Mouse (Mus musculus): Measurements from ENCODE around the gene Pax4. TPM values are rescaled to one million over a fixed set of nuclear protein-coding genes. Genes with fewer than 3 reads are reported as not detected.

Pax4 gene
- not detected for total RNA-seq (2021)

DNA sequence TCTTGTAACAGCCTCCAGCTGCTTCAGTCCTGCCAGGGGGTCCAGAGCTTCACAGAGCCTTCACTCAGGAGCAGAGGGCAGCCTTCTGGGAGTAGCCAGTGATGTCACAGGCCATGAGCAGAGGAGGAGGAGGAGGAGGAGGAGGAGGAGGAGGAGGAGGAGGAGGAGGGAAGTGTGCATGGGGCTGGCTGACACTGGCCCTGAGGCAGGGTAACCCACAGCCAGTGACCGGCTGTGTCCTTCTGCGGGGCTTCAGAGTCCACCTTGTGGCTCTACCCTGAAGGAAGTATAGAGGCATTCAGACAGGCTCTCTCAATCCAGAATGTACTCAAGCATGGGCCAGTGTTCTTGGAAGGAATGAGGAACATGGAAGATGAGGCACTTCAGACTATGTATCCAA lies at the start of gene Pax4:
TSS of gene Pax4 (minus strand) at position 101 of the 400 bp plus-strand sequence.
- DNase-seq (ENCODE audit: extremely low spot score in 1 of 2, low spot score in 1 of 2) = no peak

DNA sequence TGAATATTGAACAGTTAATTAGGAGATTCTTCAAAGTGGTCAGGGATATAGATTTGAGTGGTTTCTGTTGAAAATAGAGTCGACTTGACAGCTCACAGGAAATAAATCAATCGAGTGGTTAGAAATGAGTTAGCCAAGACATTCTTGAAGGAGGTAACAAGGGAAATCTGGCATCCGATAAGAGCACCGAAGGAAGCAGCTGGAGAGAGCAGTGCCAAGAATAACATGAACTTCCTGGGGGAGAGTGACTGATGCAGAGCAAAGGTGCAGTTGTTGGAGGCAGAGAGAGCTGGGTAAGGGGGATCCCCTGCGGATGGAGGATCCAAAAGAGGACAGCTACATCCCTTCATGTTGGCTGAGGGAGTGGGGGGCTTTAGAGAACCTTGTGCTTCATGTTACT lies 48.7 kb upstream of the Pax4 start:
- DNase-seq (ENCODE audit: extremely low spot score in 1 of 2, low spot score in 1 of 2) = no peak

DNA sequence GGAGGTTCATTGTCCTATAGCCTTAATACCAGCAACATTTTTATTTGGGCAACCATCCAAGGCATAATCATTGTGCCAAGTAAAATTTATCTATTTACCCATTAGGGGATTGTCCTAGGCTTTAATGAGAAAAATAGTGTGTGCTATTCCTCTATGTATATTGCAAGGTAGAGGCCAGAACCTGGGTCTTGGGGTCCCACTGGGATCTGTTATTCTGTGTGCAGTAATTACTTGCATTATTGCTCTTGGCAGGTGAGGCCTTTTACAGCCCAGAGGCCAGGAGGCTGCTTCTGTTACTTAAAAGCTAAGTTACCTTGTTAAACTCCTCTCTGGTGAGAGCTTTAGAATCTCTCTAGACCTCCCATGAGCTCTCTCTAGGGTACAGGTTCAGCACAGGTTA lies 42.0 kb upstream of the Pax4 start:
- DNase-seq (ENCODE audit: extremely low spot score in 1 of 2, low spot score in 1 of 2) = no peak

DNA sequence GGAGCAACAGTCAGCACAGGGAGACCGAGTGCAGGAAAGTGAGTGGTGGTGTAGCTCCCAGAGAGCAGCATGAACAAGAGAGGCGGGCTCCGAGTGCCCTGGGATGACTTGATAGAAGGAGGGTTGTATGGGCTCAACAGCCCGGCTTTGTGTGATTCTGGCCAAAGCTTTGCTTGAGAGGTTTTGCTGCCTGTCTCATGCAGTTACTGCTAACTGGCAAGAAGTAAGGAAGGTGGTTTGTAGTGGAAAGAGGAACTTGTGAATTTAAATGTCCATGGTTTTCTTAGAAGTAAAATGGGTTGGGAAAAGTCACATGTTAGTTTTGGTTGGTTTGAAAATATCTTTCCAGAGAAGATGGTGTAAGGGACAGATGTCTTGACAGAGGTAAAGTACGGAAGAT lies 41.5 kb upstream of the Pax4 start:
- DNase-seq (ENCODE audit: extremely low spot score in 1 of 2, low spot score in 1 of 2) = no peak

DNA sequence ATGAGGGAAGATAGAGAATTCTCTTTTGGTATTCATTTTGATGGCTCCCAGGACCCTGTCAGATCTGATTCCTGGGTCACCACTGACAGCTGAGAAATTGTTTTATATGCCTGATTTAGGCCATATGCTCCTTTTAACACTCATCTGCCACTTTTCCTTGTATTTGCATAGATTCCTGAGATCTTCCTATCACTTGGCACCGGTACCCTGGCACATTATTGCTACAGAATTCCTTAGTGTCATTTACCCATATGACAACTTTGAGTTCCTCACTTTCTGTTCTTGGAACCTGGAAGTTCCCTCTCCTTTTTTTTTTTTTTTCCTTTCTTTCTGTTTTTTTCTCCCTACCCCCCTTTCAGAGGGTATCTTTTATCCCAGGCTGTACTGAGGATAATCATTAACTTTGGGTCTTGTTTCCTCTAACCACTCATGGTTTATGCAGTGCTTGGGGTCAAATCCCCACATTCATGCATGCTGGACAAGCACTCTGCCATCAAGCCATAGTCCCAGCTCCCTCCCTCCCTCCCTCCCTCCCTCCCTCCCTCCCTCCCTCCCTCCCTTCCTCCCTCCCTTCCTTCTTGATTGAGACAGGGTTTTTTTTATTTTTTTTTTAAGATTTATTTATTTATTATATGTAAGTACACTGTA lies 39.2 kb upstream of the Pax4 start:
- DNase-seq (ENCODE audit: extremely low spot score in 1 of 2, low spot score in 1 of 2) = no peak

DNA sequence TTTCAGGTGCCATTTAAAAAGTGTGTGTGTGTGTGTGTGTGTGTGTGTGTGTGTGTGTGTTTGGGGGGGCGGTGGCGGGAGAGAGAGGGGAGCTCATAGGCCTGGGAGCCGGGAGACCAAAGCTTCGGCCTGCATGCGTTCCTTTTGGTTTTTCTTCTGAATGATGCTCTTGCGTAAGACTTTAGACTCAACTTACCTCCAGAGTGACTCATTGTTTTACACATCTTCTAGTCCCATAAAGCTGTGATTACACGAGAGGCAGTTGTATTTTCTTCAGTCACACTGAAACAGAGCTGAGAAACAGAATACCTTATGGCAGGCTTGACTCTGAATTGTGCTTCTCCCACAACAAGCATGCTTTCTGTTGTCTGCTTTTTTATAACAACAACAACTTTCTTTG lies 37.8 kb upstream of the Pax4 start:
- DNase-seq (ENCODE audit: extremely low spot score in 1 of 2, low spot score in 1 of 2) = no peak

DNA sequence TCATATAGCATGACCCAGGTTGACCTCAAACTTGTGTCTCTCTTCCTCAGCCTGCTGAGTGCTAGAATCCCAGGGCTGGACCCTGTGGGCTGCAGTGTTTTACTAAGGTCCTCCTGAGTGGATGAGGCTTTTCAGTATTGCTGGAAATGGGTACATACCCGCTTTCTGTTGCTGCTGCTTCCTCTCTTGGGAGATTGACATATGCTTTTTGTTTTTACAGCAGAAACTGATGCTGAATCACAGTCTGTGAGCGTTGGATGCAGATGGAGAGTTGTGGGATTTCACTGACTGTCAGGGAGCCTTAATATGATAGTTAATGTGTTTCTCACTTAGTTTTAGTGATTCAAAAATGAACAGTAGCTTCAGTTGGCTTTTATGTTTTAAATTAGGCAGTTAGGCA lies 37.3 kb upstream of the Pax4 start:
- peak in 1 of 2 experiments; percentile 14 for DNase-seq (ENCODE audit: extremely low spot score in 1 of 2, low spot score in 1 of 2)

DNA sequence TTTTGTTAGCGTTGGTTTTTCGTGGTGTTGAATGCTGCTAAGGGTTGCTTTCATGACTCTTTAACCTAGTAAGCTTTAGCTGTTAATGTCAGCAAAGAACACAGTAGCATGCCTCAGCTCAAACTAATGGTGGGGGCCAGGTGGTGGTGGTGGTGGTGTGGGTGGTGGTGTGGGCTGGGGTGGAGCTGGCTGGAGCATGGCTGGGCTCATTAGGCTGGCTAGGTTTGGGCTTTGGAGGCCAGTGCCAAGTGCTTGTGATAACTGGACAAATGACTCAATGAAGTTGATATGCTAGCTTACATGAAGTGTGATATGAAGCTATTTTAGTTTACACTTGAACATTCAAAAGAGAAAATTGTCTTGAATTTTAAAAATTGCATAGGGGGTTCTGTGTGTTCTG lies 36.9 kb upstream of the Pax4 start:
- no peak for DNase-seq (ENCODE audit: extremely low spot score in 1 of 2, low spot score in 1 of 2)

DNA sequence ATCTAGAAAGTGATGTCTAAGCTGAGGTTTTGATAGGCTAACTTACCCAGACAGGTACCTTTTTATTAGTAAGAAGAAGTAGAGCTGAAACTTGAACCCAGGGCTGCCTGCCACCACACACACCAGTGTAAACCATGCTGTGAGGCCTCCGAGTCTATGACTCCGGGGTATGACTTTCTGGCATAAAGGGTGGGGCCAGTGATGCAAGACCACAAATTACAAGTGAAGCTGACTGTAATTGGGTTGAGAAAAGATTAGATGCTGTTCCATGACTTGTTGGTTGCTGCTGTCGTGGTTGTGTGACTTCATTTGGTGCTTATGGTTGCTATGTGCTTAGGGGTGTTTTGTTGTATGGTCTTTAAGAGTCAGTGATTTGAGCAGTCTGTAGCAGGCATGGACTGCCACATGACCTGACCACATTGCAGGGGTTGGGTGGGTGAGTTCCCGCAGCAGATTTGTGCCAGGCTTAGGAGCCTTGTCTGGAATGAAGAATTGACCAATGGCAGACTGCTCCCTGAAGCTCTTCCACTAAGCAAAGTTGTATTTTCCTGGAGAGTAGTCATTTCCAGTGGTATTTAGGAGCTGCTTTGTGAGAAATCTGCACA lies 33.7 kb upstream of the Pax4 start:
- no peak for DNase-seq (ENCODE audit: extremely low spot score in 1 of 2, low spot score in 1 of 2)

DNA sequence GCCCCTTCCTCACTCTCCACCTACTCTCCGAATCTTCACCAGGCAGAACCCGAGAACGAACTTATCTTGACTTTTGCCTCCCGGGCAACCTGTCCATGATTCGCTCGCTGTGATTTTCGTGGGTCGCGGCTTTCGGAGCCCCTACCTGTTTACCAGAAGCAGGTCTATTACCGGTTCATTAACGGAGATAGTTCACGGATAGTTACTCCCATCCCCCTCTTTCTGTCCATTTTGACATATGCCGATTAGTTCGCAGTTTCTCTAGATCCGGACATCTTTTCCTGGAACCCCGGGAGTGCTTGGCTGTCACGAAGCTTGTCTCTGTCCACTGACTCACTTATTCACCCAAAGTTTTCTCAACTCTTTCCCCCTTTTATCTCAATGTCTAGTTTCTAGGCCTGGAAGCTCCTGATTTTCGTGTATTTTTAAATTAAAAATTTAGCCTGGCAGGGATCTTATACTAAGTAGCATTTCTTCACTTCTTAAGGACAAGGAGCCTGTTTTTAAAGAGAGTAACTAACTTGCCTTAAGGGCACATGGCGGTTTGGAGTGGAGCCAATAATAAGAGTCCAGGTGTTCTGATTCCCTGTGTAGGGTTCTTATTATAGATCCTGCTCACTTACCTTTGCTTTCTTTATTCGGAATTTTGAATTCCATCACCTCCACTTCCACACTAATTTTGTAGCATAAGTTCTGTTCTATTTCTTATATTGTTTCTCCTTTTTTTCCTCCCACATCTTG lies 31.8 kb upstream of the Pax4 start:
- no peak for DNase-seq (ENCODE audit: extremely low spot score in 1 of 2, low spot score in 1 of 2)

DNA sequence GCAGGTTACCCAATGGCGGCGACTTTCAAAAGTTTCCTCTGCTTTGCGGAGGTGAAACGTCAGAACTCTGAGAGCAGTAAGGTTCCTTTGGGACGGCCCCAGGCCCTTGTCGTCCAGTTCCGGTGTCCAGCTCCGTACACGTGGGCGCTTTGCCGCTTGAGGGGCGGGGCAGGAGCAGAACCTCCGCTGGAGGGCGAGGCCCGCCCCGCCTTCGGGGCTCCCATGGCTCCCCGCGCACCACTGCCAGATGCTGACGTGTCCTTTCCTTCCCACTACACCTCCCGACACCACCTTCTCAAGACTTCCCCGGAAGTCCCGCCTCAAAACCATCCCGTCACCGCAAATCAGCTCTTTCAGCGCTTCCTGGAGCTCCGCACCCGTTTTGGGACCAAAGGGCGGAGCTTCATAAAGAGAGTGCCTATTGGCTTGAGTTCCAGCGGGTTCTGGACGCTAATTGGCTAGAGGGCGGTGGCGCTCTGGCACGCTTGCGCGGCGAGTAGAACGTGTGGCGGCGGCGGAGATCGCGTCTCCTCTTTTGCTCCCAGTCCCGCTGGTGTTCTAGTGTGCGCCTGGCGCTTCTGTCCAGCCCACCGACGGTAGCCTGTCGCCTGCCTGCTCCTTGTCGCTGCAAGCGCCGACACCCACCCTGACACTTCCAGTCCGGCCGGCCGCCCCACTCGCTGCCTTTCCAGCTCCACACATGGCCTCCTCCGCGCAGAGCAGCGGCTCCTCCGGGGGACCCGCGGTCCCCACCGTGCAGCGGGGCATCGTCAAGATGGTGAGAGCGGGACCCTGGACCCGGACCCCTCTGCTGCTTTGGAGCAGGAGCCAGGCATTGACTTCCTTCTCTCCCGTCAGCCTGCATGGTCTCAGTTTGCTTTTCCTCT lies 31.0 kb upstream of the Pax4 start:
- DNase-seq (ENCODE audit: extremely low spot score in 1 of 2, low spot score in 1 of 2) = peak; percentile 90 to 93

DNA sequence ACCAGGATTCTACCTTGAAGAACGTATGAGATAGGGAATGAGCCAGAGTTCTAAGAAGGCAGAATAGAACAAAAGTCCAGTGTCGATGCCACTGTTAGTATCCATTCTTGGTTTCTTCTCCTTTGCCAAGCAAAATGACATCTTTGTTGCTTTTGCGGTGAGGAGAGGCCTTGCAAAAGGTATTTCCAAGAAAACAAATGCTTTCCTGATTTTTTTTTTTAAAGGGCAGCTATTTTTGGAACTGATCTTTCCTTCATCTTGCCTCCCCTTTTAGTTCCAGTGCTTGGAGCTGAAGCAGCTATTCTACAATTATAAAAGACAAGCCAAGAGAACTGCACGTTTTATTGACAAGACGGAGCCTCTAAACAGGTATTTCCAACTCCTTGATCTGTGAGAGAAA lies 25.7 kb upstream of the Pax4 start, which contains the start of gene Snd1:
TSS of gene Snd1 (plus strand) at position 301 of the 400 bp plus-strand sequence.
- DNase-seq (ENCODE audit: extremely low spot score in 1 of 2, low spot score in 1 of 2) = no peak

DNA sequence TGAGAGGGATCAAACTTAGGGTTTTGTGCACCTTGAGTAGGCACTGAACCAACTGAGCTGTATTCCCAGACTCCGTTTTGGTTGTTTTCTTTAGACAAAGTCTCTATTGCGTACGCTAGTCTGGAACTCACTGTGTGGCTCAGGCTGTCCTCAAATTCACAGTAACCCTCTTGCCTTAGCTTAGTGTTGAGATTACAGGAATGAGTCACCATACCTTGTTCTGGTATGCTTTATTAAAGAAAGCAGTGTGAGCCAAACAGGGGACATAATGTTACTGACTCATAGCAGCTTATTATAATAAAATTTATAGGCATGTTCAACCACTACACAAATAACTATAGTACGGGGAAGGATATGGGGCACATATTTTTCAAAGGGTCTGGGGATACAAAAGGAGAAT lies 25.1 kb upstream of the Pax4 start:
- DNase-seq (ENCODE audit: extremely low spot score in 1 of 2, low spot score in 1 of 2) = no peak

DNA sequence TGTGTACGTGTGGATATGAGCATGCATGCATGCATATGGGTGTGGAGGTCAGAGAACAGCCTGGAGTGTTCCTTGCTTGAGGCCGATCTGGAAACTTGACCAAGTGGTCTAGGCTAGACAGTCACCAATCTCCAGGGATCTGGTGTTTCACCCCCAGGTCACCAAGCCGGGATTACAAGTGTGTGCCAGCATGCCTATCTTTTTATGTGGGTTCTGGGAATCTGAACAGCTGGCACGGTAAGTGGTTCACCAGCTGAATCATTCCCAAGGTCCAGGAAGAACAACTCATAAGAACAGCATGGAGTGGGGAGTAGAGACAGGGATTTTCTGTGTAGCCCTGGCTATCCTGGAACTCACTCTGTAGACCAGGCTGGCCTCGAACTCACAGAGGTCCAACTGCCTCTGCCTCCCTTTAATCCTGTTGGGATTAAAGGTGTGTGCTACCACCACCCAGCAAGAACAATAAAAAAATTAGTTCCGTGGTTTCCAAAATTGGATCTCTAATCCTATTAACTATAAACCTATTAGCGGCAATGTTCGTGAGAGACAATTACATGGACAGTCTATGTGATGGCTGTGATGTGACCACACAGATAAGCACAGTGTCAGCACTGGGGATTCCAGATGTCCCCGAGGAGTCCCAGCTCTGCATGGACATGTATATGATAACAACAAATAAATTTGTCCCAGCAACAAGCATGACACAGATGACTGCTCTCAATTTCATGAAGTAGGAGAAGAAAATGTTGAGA lies 22.3 kb upstream of the Pax4 start:
- DNase-seq (ENCODE audit: extremely low spot score in 1 of 2, low spot score in 1 of 2) = no peak

DNA sequence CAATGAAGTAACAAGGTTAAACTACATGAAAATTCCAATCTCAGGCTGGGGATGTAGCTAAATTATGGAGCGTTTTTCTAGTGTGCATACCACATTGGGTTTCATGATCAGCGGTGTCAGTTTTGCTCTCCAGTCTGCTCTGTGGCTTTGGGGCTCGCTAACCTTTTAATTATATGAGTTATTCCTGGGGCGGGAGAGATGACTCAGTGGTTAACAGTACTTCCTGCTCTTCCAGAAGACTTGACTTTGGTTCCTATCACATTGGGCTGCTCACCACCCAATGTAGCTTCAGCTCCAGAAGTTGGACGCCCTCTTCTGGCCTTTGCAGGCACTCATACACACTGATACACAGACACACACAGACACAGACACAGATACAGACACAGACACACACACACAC lies 21.5 kb upstream of the Pax4 start:
- no peak for DNase-seq (ENCODE audit: extremely low spot score in 1 of 2, low spot score in 1 of 2)

DNA sequence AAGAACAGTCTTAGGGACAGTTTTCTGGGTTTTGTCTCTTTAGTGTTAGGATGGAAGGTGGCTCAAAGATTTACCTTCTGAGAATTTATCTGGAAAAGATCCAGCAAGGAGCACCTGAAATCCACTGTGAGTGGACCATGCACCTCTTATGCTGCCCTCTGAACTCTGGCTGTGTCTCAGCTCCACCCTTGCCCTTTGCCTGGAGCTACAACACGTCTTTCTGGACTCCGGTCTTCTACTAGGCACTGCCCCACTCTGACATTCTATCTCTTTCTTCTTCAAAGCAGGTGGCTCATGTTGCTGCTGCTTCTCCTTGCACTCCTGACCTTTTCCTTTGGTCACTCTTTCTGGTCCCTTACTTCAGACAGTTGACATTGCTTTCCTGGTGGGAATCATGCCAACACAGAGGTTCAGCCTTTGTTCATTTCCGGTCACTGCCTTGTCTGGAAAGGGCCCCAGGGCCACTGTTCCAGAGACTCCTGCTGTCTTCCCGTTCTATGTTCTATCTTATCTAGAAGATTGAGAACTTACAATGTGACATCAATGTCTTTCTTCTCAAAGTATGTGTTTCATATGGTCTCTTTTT lies 21.0 kb upstream of the Pax4 start:
- DNase-seq (ENCODE audit: extremely low spot score in 1 of 2, low spot score in 1 of 2) = no peak

DNA sequence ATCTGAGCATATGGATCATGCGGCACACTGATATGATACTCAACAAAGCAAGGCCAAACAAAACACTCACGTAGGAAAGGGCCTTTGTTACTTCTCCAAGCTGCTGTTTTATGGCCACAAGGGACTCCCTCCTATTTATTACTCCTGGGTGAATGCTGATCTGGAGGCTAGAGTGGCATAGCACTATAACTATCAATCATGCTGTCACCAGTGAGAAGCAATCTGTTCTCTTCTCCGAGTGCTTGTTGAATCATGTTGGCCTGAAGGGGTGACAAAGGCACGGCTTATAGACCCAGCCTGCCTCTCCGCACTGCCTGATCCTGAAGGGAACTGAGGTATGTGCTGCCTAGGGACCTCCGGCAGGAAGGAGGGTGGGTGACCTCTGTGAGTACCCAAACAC lies 15.5 kb upstream of the Pax4 start:
- DNase-seq (ENCODE audit: extremely low spot score in 1 of 2, low spot score in 1 of 2) = no peak

DNA sequence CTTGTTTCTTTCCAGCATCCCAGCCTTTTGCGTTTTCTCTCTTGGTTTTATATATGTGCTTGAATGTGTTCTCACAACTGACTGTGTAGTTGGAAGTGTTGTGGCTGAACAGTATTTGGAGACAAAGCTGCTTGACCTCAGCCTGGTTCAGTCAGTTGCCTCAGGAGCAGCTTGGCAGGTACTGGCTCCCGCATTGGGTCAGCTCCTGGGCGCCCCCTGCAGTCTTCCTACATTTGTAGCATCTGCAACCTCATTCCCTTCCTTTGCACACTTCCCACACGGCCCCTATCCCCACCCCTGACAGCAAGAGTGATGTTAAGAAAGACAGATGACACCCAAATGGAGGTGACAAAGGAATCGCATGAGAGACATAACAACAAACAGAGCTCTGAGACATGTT lies 11.4 kb upstream of the Pax4 start:
- peak; percentile 20 to 81 for DNase-seq (ENCODE audit: extremely low spot score in 1 of 2, low spot score in 1 of 2)

DNA sequence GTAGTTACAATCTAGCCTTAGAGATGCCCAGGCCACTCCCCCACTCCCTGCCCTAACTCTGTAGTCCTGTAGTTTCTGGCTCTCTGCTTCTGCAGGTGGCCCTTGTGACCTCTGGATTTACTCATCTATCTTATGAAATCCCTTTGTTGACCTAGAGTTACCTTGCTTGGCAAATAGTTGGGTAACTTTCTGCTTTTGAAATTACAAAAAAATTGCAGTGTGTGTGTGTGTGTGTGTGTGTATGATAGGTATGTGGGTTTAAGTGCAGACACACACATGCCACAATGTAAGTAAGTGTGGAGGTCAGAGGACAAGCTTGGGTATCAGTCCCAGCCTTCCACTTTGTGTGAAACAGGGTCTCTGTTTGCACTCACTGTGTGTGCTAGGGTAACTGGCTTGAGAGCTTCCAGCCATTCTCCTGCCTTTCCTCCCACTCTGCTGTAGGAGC lies 10.1 kb upstream of the Pax4 start:
- DNase-seq (ENCODE audit: extremely low spot score in 1 of 2, low spot score in 1 of 2) = no peak

DNA sequence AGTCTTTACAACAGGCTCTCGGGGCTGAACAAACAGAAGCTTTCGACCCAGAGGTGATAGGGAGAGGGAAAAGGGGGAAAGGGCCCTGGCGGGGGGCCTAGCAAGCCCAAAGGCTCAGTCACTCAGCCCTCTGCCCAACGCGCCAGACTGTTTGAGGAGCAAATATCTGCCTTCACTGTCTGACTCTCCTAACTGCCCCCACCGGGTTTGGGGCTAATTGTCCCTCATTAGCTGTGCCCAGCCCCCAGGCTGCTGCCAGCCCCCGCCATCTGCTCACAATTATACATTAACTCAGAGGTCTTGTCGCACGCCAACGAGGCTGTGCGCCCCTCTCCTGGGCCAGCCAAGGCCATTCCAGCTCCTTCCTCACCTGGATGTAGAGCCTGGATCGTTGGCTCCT lies 1.8 kb upstream of the Pax4 start:
- DNase-seq (ENCODE audit: extremely low spot score in 1 of 2, low spot score in 1 of 2) = no peak
